Mouse (Mus musculus) urinary bladder, adult 2 months (tissue): ENCODE results near the gene Gadd45g. TPM values are rescaled to one million over a fixed set of nuclear protein-coding genes. Genes with fewer than 3 reads are reported as not detected.
A peak's percentile ranks its signal among the peaks of the same experiment; 100 is the strongest.
"Not testable (repeated sequence)": the region's sequence is repeated elsewhere in the genome, so short reads cannot be mapped to it uniquely, and the experiment has no call there.

Source experiments
- DNase-seq: peaks from one replicate; pipeline ENCODE4 v3.0.0; 2022; ENCODE audit warnings: low spot score
- polyA plus RNA-seq: library from polyadenylated mRNA; depleted of rRNA; stranded (reverse); fragments of >200 nt; gene quantifications from 2 replicates; pipeline ENCODE4 v1.2.3, GENCODE M21; 2012

Gene Gadd45g
- polyA plus RNA-seq, 1 experiment: 122 TPM

GRCm38 (mm10) chr13:51833611-51834010 is 12.9 kb upstream of the Gadd45g start:
- no peak for DNase-seq

GRCm38 (mm10) chr13:51834024-51834423 is 12.5 kb upstream of the Gadd45g start:
- DNase-seq: not testable (repeated sequence)

- no peak for DNase-seq
These were observed 12.0 kb upstream of the Gadd45g start for GRCm38 (mm10) chr13:51834520-51834919.

GRCm38 (mm10) chr13:51835208-51835607 is 11.3 kb upstream of the Gadd45g start:
- not testable (repeated sequence) for DNase-seq

GRCm38 (mm10) chr13:51837402-51837801 is 9.1 kb upstream of the Gadd45g start:
- no peak for DNase-seq

- DNase-seq: no peak
These were observed 7.0 kb upstream of the Gadd45g start for GRCm38 (mm10) chr13:51839250-51840026.

GRCm38 (mm10) chr13:51840702-51841101 is 5.8 kb upstream of the Gadd45g start:
- DNase-seq: no peak

GRCm38 (mm10) chr13:51841541-51842115 is 4.8 kb upstream of the Gadd45g start:
- no peak for DNase-seq

- DNase-seq: no peak
These were observed 4.3 kb upstream of the Gadd45g start for GRCm38 (mm10) chr13:51842191-51842590.

GRCm38 (mm10) chr13:51842773-51843172 is 3.7 kb upstream of the Gadd45g start:
- DNase-seq: no peak

GRCm38 (mm10) chr13:51843298-51843697 is 3.2 kb upstream of the Gadd45g start:
- DNase-seq: no peak

GRCm38 (mm10) chr13:51844118-51844517 is 2.4 kb upstream of the Gadd45g start:
- no peak for DNase-seq

- peak; percentile 50 for DNase-seq
These were observed 1.8 kb upstream of the Gadd45g start for GRCm38 (mm10) chr13:51844661-51845060.

- DNase-seq: no peak
These were observed 1.4 kb upstream of the Gadd45g start for GRCm38 (mm10) chr13:51845072-51845471.

GRCm38 (mm10) chr13:51845591-51846191 is 787 bp upstream of the Gadd45g start:
- peak; percentile 82 for DNase-seq

- peak; percentile 53 for DNase-seq
These were observed 653 bp downstream of the Gadd45g start for GRCm38 (mm10) chr13:51846868-51847793.

GRCm38 (mm10) chr13:51847979-51848480 is 1.6 kb downstream of the Gadd45g start:
- peak; percentile 67 for DNase-seq

- DNase-seq: peak; percentile 25
These were observed 2.2 kb downstream of the Gadd45g start for GRCm38 (mm10) chr13:51848481-51849240.

GRCm38 (mm10) chr13:51849241-51850033 is 3.0 kb downstream of the Gadd45g start:
- DNase-seq: no peak

- no peak for DNase-seq
These were observed 4.1 kb downstream of the Gadd45g start for GRCm38 (mm10) chr13:51850565-51850964.
